Mouse (Mus musculus) heart, embryonic 14.5 days (tissue): ENCODE results near the gene Psmd9. TPM values are rescaled to one million over a fixed set of nuclear protein-coding genes. Genes with fewer than 3 reads are reported as not detected.
"Not testable (repeated sequence)": the region's sequence is repeated elsewhere in the genome, so short reads cannot be mapped to it uniquely, and the experiment has no call there.

ENCODE experiments used
- ATAC-seq: fragments of 200-750 bp; cut with Nextera tagmentation; 2 replicates; pipeline ENCODE4 v1.8.0; 2017; ENCODE audit warnings: low read depth, moderate TSS enrichment; ENCODE audit not compliant: insufficient number of reproducible peaks, insufficient read depth, low FRiP score
- H3K27ac ChIP-seq, 2 experiments: fragments of 200-500 bp in 1 of 2; fragments of 300-500 bp in 1 of 2; sonication (generic) in 1 of 2; replicated peaks in 1 of 2; 2 replicates each; pipeline ENCODE4 v1.5.1; 2012 to 2014; ENCODE audit warnings: low read depth in 2 of 2, low read length in 2 of 2, control low read depth in 1 of 2, mild to moderate bottlenecking in 1 of 2, mixed read lengths in 1 of 2; ENCODE audit not compliant: control insufficient read depth in 1 of 2, insufficient read depth in 1 of 2
- H3K27me3 ChIP-seq: fragments of 300-500 bp; sonication (generic); 2 replicates; pipeline ENCODE4 v1.6.1; 2014; ENCODE audit warnings: mild to moderate bottlenecking, low read length, control low read depth; ENCODE audit not compliant: control insufficient read depth, insufficient read depth
- H3K36me3 ChIP-seq: fragments of 300-500 bp; sonication (generic); 2 replicates; pipeline ENCODE4 v1.6.1; 2014; ENCODE audit warnings: mild to moderate bottlenecking, control low read depth, low read length, mixed read lengths; ENCODE audit not compliant: control insufficient read depth, insufficient read depth
- H3K4me1 ChIP-seq, 2 experiments: fragments of 200-500 bp in 1 of 2; fragments of 300-500 bp in 1 of 2; sonication (generic) in 1 of 2; 2 replicates each; pipeline ENCODE4 v1.6.1; 2012 to 2014; ENCODE audit warnings: low read length in 2 of 2, control low read depth in 1 of 2, mixed read lengths in 1 of 2; ENCODE audit not compliant: control insufficient read depth in 2 of 2, insufficient read depth in 2 of 2
- H3K4me2 ChIP-seq: fragments of 300-500 bp; sonication (generic); 2 replicates; pipeline ENCODE4 v1.6.1; 2014; ENCODE audit warnings: mild to moderate bottlenecking, low read length
- H3K4me3 ChIP-seq, 2 experiments: fragments of 200-500 bp in 1 of 2; fragments of 300-500 bp in 1 of 2; sonication (generic) in 1 of 2; 2 replicates each; pipeline ENCODE4 v1.5.1; 2012 to 2014; ENCODE audit warnings: low read length in 2 of 2, mild to moderate bottlenecking in 2 of 2, control low read depth in 1 of 2, low read depth in 1 of 2, moderate library complexity in 1 of 2; ENCODE audit not compliant: control insufficient read depth in 1 of 2, insufficient read depth in 1 of 2
- H3K9ac ChIP-seq: fragments of 300-500 bp; sonication (generic); 2 replicates; pipeline ENCODE4 v1.6.1; 2014; ENCODE audit warnings: mild to moderate bottlenecking, low read length
- H3K9me3 ChIP-seq: fragments of 300-500 bp; sonication (generic); 2 replicates; pipeline ENCODE4 v1.6.1; 2016; ENCODE audit warnings: low read length, control low read depth; ENCODE audit not compliant: control insufficient read depth
- WGBS: fragments of 180-500 bp; shearing (Covaris S2); extraction: QIAGEN DNeasy Blood & Tissue Kit; methylation state at CpG from one replicate; pipeline ENCODE4 v1.1.7; 2014; 5-methylcytosine and 5-hydroxymethylcytosine counted together
- polyA plus RNA-seq: library from polyadenylated mRNA; unstranded; fragments of >200 nt; fragmentation: Nextera tagmentation; extraction: Ambion mirVana; gene quantifications from 2 replicates; pipeline ENCODE4 v1.2.1, GENCODE M21; 2014

The Psmd9 gene
- polyA plus RNA-seq, 1 experiment from 2014 or later = 64.3 TPM

DNA sequence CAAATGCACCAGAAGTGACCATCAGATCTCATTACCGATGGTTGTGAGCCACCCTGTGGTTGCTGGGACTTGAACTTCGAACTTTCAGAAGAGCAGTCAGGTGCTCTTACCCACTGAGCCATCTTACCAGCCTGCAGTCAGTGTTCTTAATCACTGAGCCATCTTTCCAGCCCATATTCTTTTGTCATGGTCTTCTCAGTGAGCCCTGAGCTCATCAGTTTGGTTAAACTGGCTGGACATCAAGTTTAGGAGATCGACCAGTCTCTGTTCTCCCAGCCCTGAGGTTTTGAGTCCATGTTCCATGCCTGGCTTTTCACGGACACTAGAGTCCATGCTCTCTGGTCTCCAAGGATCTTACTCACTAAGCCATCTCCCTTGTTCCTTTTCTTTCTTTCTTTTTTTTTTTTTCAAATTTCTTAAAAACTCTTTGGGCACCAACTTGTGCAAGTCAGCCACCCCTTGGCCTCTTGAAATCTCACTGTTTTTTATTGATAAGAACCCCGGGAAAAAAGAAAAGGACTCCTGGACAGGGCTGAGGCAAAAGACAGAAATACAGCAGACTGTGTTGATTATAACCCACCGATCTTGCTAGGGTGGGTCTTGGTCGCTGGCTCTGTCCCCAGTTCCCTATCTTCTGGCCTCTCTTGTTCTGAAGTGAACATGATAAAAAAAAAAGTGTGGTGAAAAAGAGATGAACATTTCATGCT, 31.8 kb downstream of the Psmd9 start:
- H3K27ac ChIP-seq, H3K9me3 ChIP-seq, H3K4me1 ChIP-seq, H3K9ac ChIP-seq, H3K27me3 ChIP-seq, H3K4me2 ChIP-seq, H3K4me3 ChIP-seq, ATAC-seq, H3K36me3 ChIP-seq: not testable (repeated sequence)
- 81% methylated on average over 5 of the region's 7 CpGs for WGBS

DNA sequence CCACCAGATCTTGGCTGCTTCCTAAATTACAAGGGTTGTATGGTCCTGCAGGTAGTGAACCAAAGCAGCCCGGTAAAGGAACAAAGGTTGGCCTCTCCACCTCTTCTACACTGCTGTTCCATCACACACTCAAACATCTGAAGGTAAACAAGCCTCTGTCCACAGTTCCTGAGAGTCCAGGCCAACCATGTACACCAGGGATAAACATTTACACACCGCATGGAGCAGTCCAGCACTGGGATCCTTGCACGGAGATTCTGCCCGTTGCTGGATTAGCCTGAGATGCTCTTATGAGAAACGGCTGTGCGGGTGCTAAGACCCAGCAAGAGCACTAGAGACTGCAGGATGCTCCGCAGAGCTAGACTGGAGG, 32.3 kb downstream of the Psmd9 start:
- H3K9me3 ChIP-seq = no peaks in the 10 kb centered on the region
- no peaks in the 10 kb centered on the region for H3K27me3 ChIP-seq
- 64% methylated on average over 7 of the region's 7 CpGs for WGBS
- H3K27ac ChIP-seq = no peak overlapping the region
- H3K4me3 ChIP-seq = no peak overlapping the region
- H3K36me3 ChIP-seq = no peaks in the 10 kb centered on the region
- no peaks in the 10 kb centered on the region for H3K4me1 ChIP-seq
- ATAC-seq = no peak
- no peak overlapping the region for H3K4me2 ChIP-seq
- H3K9ac ChIP-seq = no peak overlapping the region

DNA sequence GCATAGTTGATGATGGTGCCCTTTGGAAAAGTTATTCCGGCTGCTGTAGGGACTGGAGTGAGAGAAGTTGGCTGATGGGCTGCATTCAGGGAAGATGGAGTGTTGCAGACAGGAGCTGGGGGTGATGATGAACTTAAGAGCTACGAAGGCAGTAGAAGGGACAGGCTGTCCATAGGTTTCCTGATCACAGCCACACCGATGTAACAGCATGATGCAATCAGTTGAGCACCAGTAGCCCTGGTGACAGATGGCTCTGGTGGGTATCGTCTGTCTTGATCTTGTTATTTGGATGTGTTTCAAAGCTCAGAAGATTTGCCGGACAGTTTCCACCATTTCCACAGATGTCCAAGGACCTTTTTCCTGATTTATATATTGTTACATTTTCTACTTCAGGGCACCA, 32.8 kb downstream of the Psmd9 start:
- Histone ChIP-seq H3K27ac (no peak overlapping the region), H3K4me1 (no peaks in the 10 kb centered on the region), H3K4me2 (no peak overlapping the region), H3K9ac (no peak overlapping the region), H3K27me3 (no peaks in the 10 kb centered on the region), H3K36me3 (no peaks in the 10 kb centered on the region), H3K4me3 (no peak overlapping the region), H3K9me3 (no peaks in the 10 kb centered on the region)
- WGBS = 54% methylated on average over 5 of the region's 5 CpGs
- ATAC-seq = no peak

DNA sequence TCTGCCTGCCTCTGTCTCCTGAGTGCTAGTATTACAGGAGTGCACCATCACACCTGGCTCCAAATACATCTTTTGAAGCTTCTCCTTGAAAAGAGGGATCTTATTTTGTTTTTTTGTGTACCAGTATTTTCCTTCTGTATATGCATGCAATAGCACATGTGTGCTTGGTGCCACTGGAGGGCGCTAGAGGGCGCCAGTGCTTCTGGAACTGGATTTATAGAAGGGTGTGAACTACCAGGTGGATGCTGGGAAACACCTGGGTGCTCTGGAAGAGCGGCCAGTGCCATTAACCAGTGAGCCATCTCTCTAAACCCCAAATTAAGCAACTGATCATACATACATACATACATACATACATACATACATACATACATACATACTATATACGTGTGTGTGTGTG, 33.6 kb downstream of the Psmd9 start:
- not testable (repeated sequence) for H3K9me3 ChIP-seq, H3K4me3 ChIP-seq, H3K36me3 ChIP-seq, ATAC-seq, H3K27me3 ChIP-seq, H3K4me1 ChIP-seq, H3K4me2 ChIP-seq, H3K9ac ChIP-seq, H3K27ac ChIP-seq
- WGBS = 45% methylated on average over 2 of the region's 4 CpGs

DNA sequence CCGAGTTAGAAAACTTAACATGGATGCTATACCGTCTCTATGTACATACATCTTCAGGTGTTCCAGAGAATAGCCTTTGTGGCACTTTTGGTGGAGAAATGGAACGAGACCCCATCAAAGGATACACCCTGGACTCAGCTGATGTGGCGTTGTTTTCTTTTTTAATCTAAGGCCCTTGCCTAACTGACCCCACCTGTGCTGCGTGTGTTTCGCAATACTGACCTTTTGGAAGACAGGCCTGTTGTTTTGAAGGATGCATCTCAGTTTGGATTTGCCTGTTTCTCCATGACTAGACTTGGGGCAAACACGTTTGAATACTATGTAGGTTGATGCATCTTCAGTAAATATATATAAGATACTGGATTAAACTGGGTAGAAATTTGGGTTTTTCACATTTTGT, 34.4 kb downstream of the Psmd9 start:
- not testable (repeated sequence) for H3K9me3 ChIP-seq, ATAC-seq, H3K27me3 ChIP-seq, H3K4me3 ChIP-seq, H3K36me3 ChIP-seq, H3K27ac ChIP-seq, H3K9ac ChIP-seq, H3K4me1 ChIP-seq, H3K4me2 ChIP-seq
- WGBS = 80% methylated on average over 7 of the region's 7 CpGs

DNA sequence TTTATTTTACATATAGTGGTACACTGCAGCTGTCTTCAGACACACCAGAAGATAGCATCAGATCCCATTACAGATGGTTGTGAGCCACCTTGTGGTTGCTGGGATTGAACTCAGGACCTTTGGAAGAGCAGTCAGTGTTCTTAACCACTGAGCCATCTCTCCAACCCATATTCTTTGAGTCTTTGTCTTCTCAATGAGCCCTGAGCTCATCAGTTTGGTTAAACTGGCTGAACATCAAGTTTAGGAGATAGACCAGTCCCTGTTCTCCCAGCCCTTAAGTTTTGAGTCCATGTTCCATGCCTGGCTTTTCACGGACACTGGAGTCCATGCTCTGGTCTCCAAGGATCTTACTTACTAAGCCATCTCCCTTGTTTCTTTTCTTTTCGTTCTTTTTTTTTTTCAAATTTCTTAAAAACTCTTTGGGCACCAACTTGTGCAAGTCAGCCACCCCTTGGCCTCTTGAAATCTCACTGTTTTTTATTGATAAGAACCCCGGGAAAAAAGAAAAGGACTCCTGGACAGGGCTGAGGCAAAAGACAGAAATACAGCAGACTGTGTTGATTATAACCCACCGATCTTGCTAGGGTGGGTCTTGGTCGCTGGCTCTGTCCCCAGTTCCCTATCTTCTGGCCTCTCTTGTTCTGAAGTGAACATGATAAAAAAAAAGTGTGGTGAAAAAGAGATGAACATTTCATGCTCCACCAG, 53.3 kb downstream of the Psmd9 start:
- WGBS = 58% methylated on average over 3 of the region's 5 CpGs
- not testable (repeated sequence) for H3K4me1 ChIP-seq, H3K4me2 ChIP-seq, H3K9me3 ChIP-seq, H3K27me3 ChIP-seq, H3K27ac ChIP-seq, H3K9ac ChIP-seq, H3K4me3 ChIP-seq, H3K36me3 ChIP-seq, ATAC-seq

DNA sequence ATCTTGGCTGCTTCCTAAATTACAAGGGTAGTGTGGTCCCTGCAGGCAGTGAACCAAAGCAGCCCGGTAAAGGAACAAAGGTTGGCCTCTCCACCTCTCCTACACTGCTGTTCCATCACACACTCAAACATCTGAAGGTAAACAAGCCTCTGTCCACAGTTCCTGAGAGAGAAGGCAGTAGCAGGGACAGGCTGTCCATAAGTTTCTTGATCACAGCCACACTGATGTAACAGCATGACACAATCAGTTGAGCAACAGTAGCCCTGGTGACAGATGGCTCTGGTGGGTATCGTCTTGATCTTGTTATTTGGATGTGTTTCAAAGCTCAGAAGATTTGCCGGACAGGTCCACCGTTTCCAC, 53.8 kb downstream of the Psmd9 start:
- Histone ChIP-seq H3K27ac (no peak overlapping the region), H3K9ac (no peak overlapping the region), H3K4me3 (no peak overlapping the region), H3K36me3 (no peaks in the 10 kb centered on the region), H3K9me3 (no peaks in the 10 kb centered on the region), H3K27me3 (no peaks in the 10 kb centered on the region), H3K4me2 (no peak overlapping the region), H3K4me1 (no peaks in the 10 kb centered on the region)
- 61% methylated on average over 4 of the region's 4 CpGs for WGBS
- ATAC-seq = no peak

DNA sequence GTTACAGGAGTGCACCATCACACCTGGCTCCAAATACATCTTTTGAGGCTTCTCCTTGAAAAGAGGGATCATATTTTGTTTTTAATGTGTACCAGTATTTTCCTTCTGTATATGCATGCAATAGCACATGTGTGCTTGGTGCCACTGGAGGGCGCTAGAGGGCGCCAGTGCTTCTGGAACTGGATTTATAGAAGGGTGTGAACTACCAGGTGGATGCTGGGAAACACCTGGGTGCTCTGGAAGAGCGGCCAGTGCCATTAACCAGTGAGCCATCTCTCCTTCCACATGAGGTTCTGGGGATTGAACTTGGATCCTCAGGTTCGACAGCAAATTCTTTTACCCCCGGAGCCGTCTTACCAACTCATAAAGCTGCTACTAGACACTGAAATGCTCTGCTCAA, 54.6 kb downstream of the Psmd9 start:
- H3K27me3 ChIP-seq, H3K4me3 ChIP-seq, H3K4me1 ChIP-seq, H3K36me3 ChIP-seq, ATAC-seq, H3K4me2 ChIP-seq, H3K9me3 ChIP-seq, H3K9ac ChIP-seq, H3K27ac ChIP-seq: not testable (repeated sequence)
- 63% methylated on average over 5 of the region's 6 CpGs for WGBS
